Mouse (Mus musculus): ENCODE measurements around the gene Abca1.

DNA sequence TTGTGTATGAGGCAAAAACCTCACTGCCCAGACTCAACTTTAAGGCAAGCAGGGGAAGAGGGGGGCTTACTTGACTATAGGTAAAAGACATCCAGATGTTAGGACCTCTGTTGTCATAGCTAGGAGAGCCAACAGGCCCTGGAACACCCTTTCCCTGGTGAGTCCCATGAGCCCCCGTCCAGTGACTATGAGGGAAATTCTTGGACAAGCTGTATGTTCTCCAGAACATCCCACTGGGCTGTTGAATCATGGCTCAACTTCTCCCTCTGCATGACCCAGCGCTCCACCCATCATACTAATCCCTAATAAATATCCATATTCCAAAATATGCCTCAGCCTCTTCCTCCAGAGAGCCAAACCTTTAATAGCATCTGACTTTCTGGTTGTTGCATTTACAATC, 76.6 kb downstream of the Abca1 start:
- TF ChIP-seq CTCF (IDR thresholded peaks at IDR 0.05; ENCODE audit: low read depth) (no peak), EP300 (IDR thresholded peaks at IDR 0.05; ENCODE audit: low read depth) (no peak)

Data from heart, postnatal 0 days (tissue).